Mouse (Mus musculus): ENCODE measurements around the gene Senp7. TPM values are rescaled to one million over a fixed set of nuclear protein-coding genes. Genes with fewer than 3 reads are reported as not detected.

The Senp7 gene
- polyA plus RNA-seq, 1 experiment from 2014 or later, result 70.9 TPM

DNA sequence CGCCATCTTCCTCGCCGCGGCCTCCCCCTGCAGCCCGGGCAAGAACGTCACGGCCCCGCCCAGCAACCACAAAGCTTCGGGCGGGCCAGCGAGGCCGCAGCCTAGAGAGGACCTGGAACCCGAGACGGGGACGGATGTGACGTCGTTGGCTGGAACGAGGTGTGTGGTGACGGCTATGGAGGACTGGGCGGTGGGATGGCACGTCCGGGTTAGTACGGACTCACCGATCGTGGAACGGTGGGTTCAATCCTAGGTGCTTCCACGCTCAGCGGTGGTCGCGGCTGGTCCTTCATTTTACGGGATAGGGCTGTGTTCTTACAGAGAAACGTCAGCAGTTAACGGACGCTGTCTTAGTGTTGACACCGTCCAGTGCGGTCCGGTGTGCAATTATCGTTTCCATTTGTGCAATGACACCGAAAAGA, 18.5 kb upstream of the Senp7 start, which contains the start of gene Pcnp:
Gene Pcnp, minus strand, starts transcription at position 79 of the 422 bp plus-strand sequence.
- ATAC-seq (ENCODE audit: low FRiP score, low TSS enrichment) (peak; percentile 100), DNase-seq (peak; percentile 99)
- H3K4me1 ChIP-seq (ENCODE audit: control insufficient read depth, insufficient read depth, low read length), result peaks cover 18% of the 10 kb centered on the region
- H3K4me3 ChIP-seq (replicated peaks; ENCODE audit: low read depth, low read length), result peak within 1 kb of the TSS; percentile 95
- WGBS, result under 1% methylated on average over 39 of the region's 39 CpGs
- peaks cover 37% of the 10 kb centered on the region for H3K36me3 ChIP-seq (ENCODE audit: control insufficient read depth, insufficient read depth, low read length)
- H3K9ac ChIP-seq (replicated peaks; ENCODE audit: low read length), result peak within 1 kb of the TSS; percentile 96
- H3K9me3 ChIP-seq (ENCODE audit: control insufficient read depth, low read length), result no peaks in the 10 kb centered on the region
- peak within 1 kb of the TSS; percentile 89 for H3K4me2 ChIP-seq (ENCODE audit: low read length)
- peak within 1 kb of the TSS; percentile 94 for H3K27ac ChIP-seq (replicated peaks; ENCODE audit: low read depth, low read length)
- no peaks in the 10 kb centered on the region for H3K27me3 ChIP-seq (ENCODE audit: control insufficient read depth, insufficient read depth, low read length)

DNA sequence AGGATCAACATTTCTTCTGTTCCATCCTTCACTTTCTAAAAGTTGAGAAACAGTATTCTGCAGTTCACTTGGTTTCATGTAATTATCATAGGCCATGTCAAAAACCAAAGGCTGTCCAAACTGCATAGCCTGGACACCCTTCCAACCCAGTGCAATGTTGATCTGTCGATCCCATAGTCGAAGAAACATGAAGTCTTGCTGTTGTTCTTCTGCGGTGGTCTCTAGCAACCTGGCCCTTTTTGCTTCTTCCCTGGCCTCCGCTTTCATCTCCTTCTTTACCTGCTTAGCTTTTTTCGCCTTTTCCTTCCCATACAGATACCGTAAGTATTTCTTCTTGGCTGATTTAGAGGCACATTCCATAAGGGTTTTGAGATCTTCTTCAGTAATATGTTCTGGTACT, 13.6 kb upstream of the Senp7 start:
- ATAC-seq (ENCODE audit: low FRiP score, low TSS enrichment) (no peak), DNase-seq (no peak)
- peaks cover 28% of the 10 kb centered on the region for H3K36me3 ChIP-seq (ENCODE audit: control insufficient read depth, insufficient read depth, low read length)
- H3K9ac ChIP-seq (replicated peaks; ENCODE audit: low read length), result no peak overlapping the region
- no peak overlapping the region for H3K4me3 ChIP-seq (replicated peaks; ENCODE audit: low read depth, low read length)
- no peaks in the 10 kb centered on the region for H3K9me3 ChIP-seq (ENCODE audit: control insufficient read depth, low read length)
- no peak overlapping the region for H3K27ac ChIP-seq (replicated peaks; ENCODE audit: low read depth, low read length)
- H3K27me3 ChIP-seq (ENCODE audit: control insufficient read depth, insufficient read depth, low read length), result no peaks in the 10 kb centered on the region
- H3K4me1 ChIP-seq (ENCODE audit: control insufficient read depth, insufficient read depth, low read length), result peaks cover 17% of the 10 kb centered on the region
- no peak overlapping the region for H3K4me2 ChIP-seq (ENCODE audit: low read length)
- WGBS, result 96% methylated on average over 6 of the region's 6 CpGs

DNA sequence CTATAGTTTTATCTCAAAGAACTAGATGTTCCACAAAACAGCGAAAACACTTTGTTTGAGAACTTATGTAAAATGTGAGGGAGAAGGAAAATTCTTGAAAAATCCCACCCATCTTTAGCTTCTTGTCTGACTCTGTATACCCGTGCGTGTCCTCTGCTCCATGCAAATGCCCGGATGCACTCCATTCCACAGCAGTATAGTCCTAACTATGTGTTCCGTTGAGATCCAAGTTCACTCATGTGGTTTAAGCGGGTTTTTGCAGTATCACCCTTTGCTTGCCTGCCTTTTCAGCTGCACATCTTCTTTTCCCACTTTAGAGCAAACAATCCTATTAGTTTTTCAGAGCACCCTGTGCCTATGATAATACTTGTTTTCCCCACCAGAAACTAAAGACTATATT, 11.6 kb upstream of the Senp7 start:
- H3K4me1 ChIP-seq (ENCODE audit: control insufficient read depth, insufficient read depth, low read length), result peaks cover 12% of the 10 kb centered on the region
- H3K9ac ChIP-seq (replicated peaks; ENCODE audit: low read length), result peak overlapping the region; percentile 78
- peak overlapping the region; percentile 86 for H3K4me3 ChIP-seq (replicated peaks; ENCODE audit: low read depth, low read length)
- H3K27me3 ChIP-seq (ENCODE audit: control insufficient read depth, insufficient read depth, low read length), result no peaks in the 10 kb centered on the region
- ATAC-seq (ENCODE audit: low FRiP score, low TSS enrichment) (no peak), DNase-seq (no peak)
- 67% methylated on average over 6 of the region's 6 CpGs for WGBS
- H3K9me3 ChIP-seq (ENCODE audit: control insufficient read depth, low read length), result no peaks in the 10 kb centered on the region
- peaks cover 28% of the 10 kb centered on the region for H3K36me3 ChIP-seq (ENCODE audit: control insufficient read depth, insufficient read depth, low read length)
- H3K27ac ChIP-seq (replicated peaks; ENCODE audit: low read depth, low read length), result no peak overlapping the region
- H3K4me2 ChIP-seq (ENCODE audit: low read length), result peak overlapping the region; percentile 72

DNA sequence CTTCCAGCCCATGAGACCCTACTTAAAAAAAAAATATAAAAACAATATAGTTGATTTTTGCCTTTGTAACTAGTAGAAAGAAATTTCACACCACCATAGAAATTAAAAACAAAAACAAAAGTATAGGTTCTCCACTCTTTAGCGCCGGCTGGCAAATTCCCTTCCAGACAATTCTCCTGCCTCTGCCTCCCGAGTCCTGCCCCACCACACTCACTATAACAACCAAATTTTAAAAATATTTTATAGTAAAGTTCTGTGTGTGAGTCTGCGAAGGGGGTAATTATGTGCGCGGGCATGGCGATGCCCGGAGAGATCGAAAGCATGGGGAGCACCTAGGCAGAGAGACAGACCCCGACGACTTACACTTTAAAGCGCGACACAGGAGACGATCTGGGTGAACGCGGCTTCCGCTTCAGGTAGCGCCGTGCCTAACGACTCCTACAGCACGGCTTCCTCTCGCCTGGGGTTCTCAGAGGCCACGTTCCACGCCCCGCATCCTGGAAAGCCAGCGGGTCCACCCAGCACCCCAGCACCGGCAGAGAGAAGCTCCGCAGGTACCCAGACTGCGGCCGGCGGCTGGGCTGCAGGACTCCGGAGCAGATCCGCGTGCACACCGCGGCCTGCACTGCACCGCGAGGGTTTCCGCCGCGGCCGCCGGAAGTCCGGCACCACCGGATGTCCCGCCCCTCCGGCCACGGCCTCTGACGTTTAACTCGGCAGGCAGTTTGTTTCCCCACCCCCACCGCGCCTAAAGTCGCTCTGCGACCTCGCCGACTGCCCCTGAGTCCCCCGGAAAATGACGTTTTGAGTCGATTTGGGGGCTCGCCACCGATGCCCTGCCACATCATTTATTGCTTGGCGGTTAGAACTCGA, 10.8 kb upstream of the Senp7 start, which contains the start of gene Trmt10c:
Gene Trmt10c, minus strand, starts transcription at position 682 of the 873 bp plus-strand sequence.
- peaks cover 22% of the 10 kb centered on the region for H3K36me3 ChIP-seq (ENCODE audit: control insufficient read depth, insufficient read depth, low read length)
- no peaks in the 10 kb centered on the region for H3K9me3 ChIP-seq (ENCODE audit: control insufficient read depth, low read length)
- peak within 1 kb of the TSS; percentile 72 for H3K4me2 ChIP-seq (ENCODE audit: low read length)
- H3K27ac ChIP-seq (replicated peaks; ENCODE audit: low read depth, low read length), result peak within 1 kb of the TSS; percentile 85
- H3K9ac ChIP-seq (replicated peaks; ENCODE audit: low read length), result peak within 1 kb of the TSS; percentile 78
- peak; percentile 100 for ATAC-seq (ENCODE audit: low FRiP score, low TSS enrichment)
- peaks cover 12% of the 10 kb centered on the region for H3K4me1 ChIP-seq (ENCODE audit: control insufficient read depth, insufficient read depth, low read length)
- H3K4me3 ChIP-seq (replicated peaks; ENCODE audit: low read depth, low read length), result peak within 1 kb of the TSS; percentile 86
- under 1% methylated on average over 63 of the region's 63 CpGs for WGBS
- H3K27me3 ChIP-seq (ENCODE audit: control insufficient read depth, insufficient read depth, low read length), result no peaks in the 10 kb centered on the region
- peak; percentile 97 for DNase-seq

DNA sequence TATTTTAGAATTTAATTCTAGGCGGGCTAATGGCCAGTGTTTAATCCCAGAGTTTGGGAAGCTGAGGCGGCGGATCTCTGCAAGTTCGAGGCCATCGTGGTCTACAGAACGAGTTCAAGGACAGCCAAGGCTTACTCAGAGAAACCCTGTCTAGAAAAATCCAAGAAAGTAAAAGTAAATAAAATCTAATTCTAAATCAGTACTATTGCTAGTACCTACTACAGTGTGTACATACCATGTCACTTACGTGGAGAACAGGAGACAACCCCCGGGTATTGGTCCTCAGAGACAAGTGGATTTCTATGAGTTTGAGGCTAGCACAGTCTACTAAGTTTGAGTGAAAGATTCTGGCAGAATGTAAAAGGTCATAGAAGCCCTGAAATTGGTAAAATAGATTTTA, 10.0 kb upstream of the Senp7 start:
- peaks cover 12% of the 10 kb centered on the region for H3K4me1 ChIP-seq (ENCODE audit: control insufficient read depth, insufficient read depth, low read length)
- no peaks in the 10 kb centered on the region for H3K27me3 ChIP-seq (ENCODE audit: control insufficient read depth, insufficient read depth, low read length)
- peak overlapping the region; percentile 72 for H3K4me2 ChIP-seq (ENCODE audit: low read length)
- H3K9me3 ChIP-seq (ENCODE audit: control insufficient read depth, low read length), result no peaks in the 10 kb centered on the region
- ATAC-seq (ENCODE audit: low FRiP score, low TSS enrichment) (peak; percentile 39), DNase-seq (no peak)
- peak overlapping the region; percentile 85 for H3K27ac ChIP-seq (replicated peaks; ENCODE audit: low read depth, low read length)
- peak overlapping the region; percentile 86 for H3K4me3 ChIP-seq (replicated peaks; ENCODE audit: low read depth, low read length)
- 33% methylated on average over 8 of the region's 8 CpGs for WGBS
- peaks cover 16% of the 10 kb centered on the region for H3K36me3 ChIP-seq (ENCODE audit: control insufficient read depth, insufficient read depth, low read length)
- H3K9ac ChIP-seq (replicated peaks; ENCODE audit: low read length), result peak overlapping the region; percentile 78

DNA sequence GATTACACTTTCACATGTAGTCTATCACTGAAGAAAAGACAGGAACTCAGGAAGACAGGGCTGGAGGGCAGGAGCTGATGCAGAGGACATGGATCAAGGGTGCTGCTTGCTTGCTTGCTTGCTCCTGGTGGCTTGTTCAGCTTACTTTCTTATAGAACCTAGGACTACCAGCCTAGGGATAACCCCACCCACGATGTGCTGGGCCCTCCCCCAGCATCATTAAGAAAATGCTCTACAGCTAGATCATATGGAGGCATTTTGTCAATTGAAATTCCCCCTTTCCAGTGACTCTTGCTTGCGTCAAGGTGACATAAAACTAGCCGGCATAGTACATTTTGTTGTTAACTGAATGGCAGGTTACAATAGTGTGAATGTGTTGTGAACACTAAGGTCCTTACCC, 7.8 kb downstream of the Senp7 start:
- WGBS, result 87% methylated on average over 3 of the region's 3 CpGs

DNA sequence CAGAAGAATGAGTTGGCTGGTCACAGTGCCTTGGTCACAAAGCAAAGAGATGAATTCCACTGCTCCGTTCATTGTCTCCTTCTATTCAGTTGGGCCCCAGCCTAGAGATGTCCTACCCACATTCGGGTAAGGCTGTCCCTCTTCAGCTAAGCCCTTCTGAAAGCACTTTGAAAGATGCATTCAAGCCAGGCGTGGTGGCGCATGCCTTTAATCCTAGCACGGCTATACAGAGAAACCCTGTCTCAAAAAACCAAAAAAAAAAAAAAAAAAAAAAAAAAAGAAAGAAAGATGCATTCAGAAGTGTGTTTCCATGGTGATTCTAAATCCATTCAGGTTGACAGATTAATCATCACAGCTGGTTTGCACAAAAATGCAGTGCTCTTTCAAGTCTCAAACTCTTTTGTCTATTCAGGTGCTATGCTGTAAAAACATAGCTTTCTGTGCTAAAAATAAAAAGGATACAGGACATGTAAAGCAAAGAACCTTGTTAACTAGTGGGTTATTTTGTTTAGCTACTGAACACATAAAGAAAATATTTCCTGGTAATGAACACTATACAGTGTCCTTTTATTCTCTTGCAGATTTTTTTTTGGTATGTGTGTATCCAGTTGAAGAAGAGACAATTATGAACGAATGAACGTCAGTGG, 8.9 kb downstream of the Senp7 start:
- Histone ChIP-seq H3K4me3 (replicated peaks; ENCODE audit: low read depth, low read length) (no peak overlapping the region), H3K4me2 (ENCODE audit: low read length) (no peak overlapping the region), H3K27ac (replicated peaks; ENCODE audit: low read depth, low read length) (peak overlapping the region; percentile 45; the same call in 1 of the 2 replicates), H3K4me1 (ENCODE audit: control insufficient read depth, insufficient read depth, low read length) (0 out of 2 replicates have a peak, but pooled peaks cover 3% of the 10 kb centered on the region), H3K9me3 (ENCODE audit: control insufficient read depth, low read length) (no peaks in the 10 kb centered on the region), H3K36me3 (ENCODE audit: control insufficient read depth, insufficient read depth, low read length) (no peaks in the 10 kb centered on the region), H3K9ac (replicated peaks; ENCODE audit: low read length) (no peak overlapping the region), H3K27me3 (ENCODE audit: control insufficient read depth, insufficient read depth, low read length) (no peaks in the 10 kb centered on the region; the same call in 1 of the 2 replicates)
- ATAC-seq (ENCODE audit: low FRiP score, low TSS enrichment) (peak; percentile 78), DNase-seq (peak; percentile 65)
- 7% methylated on average over 7 of the region's 7 CpGs for WGBS

More for the DNA sequence above, 7.8 kb downstream of the Senp7 start:
- no peaks in the 10 kb centered on the region for H3K27me3 ChIP-seq (ENCODE audit: control insufficient read depth, insufficient read depth, low read length)
- no peaks in the 10 kb centered on the region for H3K9me3 ChIP-seq (ENCODE audit: control insufficient read depth, low read length)
- H3K4me1 ChIP-seq (ENCODE audit: control insufficient read depth, insufficient read depth, low read length), result 0 out of 2 replicates have a peak, but pooled peaks cover 3% of the 10 kb centered on the region
- H3K4me2 ChIP-seq (ENCODE audit: low read length), result no peak overlapping the region
- H3K4me3 ChIP-seq (replicated peaks; ENCODE audit: low read depth, low read length), result no peak overlapping the region
- no peak for ATAC-seq (ENCODE audit: low FRiP score, low TSS enrichment)
- no peak overlapping the region for H3K27ac ChIP-seq (replicated peaks; ENCODE audit: low read depth, low read length)
- no peak for DNase-seq
- H3K36me3 ChIP-seq (ENCODE audit: control insufficient read depth, insufficient read depth, low read length), result no peaks in the 10 kb centered on the region
- H3K9ac ChIP-seq (replicated peaks; ENCODE audit: low read length), result no peak overlapping the region

DNA sequence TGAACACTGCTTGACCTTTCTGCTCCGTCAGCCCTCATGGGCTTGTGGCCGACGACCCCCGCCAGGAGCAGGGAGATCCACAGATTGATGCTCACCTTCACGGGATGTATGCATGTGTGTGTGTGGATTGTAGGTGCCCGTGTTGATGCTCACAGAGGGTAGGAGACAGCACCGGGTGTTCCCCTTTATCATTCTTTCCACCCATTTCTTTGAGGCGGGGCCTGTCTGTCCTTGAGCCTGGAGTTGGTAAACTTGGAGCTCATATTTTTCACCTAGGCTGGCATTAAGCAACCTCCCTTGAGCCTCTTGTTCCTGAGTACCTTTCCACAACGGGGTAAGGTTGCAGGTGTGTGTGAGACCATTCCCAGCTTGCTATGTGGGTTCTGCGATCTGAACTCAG, 10.0 kb downstream of the Senp7 start:
- Histone ChIP-seq H3K9ac (replicated peaks; ENCODE audit: low read length) (no peak overlapping the region), H3K9me3 (ENCODE audit: control insufficient read depth, low read length) (no peaks in the 10 kb centered on the region), H3K27ac (replicated peaks; ENCODE audit: low read depth, low read length) (no peak overlapping the region), H3K4me1 (ENCODE audit: control insufficient read depth, insufficient read depth, low read length) (0 out of 2 replicates have a peak, but pooled peaks cover 3% of the 10 kb centered on the region), H3K4me3 (replicated peaks; ENCODE audit: low read depth, low read length) (no peak overlapping the region), H3K4me2 (ENCODE audit: low read length) (no peak overlapping the region), H3K27me3 (ENCODE audit: control insufficient read depth, insufficient read depth, low read length) (no peaks in the 10 kb centered on the region; the same call in 1 of the 2 replicates), H3K36me3 (ENCODE audit: control insufficient read depth, insufficient read depth, low read length) (no peaks in the 10 kb centered on the region)
- 54% methylated on average over 10 of the region's 10 CpGs for WGBS
- no peak for DNase-seq
- no peak for ATAC-seq (ENCODE audit: low FRiP score, low TSS enrichment)
